Mouse (Mus musculus) gastrocnemius, adult 2 months (tissue): ENCODE measurements at regions not wholly inside any gene's neighbourhood (a gene's known extent, or its start where the extent isn't known, plus 50 kb on each side); places are given as distances from the start of the nearest gene placed in this dataset.
A peak's percentile ranks its signal among the peaks of the same experiment; 100 is the strongest.

Source experiments
- DNase-seq: peaks from one replicate; pipeline ENCODE4 v3.0.0; 2022
- H3K27ac ChIP-seq: fragments of 200-600 bp; 2 replicates; pipeline ENCODE4 v1.8.1; 2022; ENCODE audit warnings: mild to moderate bottlenecking
- H3K4me3 ChIP-seq: fragments of 200-600 bp; 2 replicates; pipeline ENCODE4 v1.8.1; 2022; ENCODE audit warnings: mild to moderate bottlenecking, moderate library complexity
- CTCF ChIP-seq: fragments of 200-600 bp; IDR thresholded peaks from 2 replicates; pipeline ENCODE4 v1.8.1; 2022; ENCODE audit warnings: antibody characterized with exemption, mild to moderate bottlenecking, moderate library complexity
- intact Hi-C: fragments of 180-260 bp; cut with DNase I; formaldehyde crosslinking; loops from one replicate; pipeline ENCODE4 v1.15.1; 2025

DNA sequence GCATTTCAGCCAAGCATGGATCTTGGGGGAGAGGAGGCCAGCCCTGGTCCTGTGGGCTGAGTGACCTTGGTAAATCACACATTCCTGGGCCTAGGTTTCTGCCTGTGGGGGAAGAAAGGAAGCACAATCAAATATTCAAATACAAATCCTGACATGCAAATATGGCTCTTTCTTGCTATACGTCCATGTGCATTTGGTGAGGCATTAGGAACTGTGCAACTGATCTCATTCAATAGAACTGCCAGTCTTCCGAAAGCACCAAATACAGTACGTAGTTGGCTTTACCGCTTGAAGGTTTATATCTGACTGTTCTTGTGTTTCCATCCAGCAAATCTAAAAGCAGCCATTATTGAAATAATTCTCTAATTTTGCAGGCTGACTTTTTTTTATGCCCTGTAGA, 278.9 kb downstream of the Sox11 start:
- DNase-seq = no peak
- intact Hi-C loops = no loop called here
- no peak overlapping the region for H3K4me3 ChIP-seq
- H3K27ac ChIP-seq = no peak overlapping the region
- TF ChIP-seq CTCF = no peak

DNA sequence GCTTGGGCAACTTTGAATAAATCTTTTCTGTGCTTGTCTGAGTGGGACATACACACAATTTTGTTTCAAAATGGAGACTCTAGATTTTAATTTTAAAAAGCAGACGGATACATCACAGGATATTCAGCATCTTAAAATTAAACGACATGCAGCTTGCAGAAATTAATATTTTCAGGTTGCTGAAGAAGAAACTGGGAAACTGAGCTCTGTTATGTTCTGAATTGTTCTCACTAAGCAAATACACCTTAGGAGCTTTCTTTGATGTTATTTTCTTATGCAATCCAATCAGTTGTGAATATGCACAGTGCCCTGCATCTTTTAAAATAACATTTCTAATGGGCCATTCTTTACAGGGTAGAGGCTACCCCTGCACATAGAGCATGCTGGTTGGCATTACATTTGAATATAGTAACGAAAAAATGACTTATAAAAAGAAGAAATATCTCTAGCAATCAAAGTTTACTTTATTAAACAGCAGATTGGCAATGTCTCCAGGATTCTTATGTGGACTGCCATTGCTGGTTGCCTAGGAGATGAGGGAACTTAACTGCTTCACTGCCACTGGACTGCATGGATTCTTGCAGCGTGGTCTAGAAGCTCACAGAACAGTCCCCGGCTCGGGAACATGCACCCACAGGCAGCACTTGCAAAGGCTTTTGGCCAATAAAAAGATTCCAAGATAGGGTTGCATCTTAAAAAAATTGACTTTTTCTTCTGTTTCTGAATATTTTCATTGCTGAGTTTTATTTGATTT, 279.7 kb downstream of the Sox11 start:
- no peak for DNase-seq
- H3K4me3 ChIP-seq = no peak overlapping the region; the same call in 1 of the 2 replicates
- intact Hi-C loops = no loop called here
- H3K27ac ChIP-seq = no peak overlapping the region
- TF ChIP-seq CTCF = no peak

DNA sequence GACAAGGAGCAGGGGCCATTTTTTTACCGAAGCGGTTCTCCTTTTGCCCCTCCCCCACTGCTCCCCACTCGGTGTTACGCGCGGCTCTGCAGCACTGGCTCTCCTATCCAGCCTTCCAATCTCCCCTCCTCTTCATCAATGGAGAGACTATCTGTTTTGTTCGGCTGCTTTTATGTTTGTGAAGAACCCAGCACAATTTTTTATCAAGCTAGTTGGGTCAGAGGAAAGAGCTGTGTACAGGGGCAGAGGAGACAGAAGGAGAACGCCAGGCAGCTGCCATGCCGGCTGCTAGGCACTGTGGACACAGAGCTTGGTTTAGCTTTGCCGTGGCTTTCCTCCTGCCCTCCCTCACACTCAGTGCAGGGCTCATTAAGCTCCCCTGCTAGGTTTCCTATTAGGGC, 280.3 kb downstream of the Sox11 start:
- Histone ChIP-seq H3K4me3 (peak overlapping the region; percentile 60), H3K27ac (no peak overlapping the region)
- no peak for TF ChIP-seq CTCF
- DNase-seq = no peak
- intact Hi-C loops = no loop called here

DNA sequence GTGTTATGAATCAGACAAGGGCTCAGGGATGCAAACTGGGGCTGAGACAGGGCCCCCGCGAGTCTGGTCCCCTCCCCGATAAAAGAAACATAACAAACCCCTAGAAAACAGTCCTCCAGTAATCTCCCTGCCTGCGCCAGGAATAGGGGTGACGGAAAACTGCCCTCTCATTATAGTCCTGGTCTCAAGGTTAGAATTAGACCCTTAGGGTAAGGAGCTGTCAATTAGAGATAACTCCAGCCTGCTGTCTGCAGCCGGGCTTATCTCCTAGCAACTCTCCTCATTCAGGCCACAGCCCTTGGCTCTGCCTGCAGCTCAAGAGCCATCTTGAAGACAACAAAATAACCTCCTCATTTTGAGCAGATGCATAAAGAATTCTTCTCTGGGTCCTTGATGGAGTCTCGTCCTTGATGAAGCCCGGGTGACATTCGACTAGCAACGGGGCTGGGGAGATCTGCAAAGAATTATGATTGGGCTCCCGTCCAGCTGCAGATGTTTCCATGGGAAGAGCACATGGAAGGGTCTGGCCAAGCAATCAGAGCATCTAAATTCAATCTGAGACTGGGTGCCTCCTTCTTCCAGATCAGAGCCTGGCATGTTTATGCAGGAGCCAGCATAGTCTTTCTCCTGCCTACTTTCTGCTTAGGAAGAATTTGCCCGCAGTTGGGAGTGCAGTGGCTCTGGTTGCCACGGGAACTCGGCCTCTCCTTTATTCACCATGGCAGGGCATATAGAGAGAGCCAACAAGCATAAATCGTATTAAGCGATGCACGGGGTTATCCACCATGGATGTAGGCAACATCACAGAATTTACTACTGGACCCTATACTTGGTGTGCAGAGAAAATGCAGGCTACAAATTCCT, 281.2 kb downstream of the Sox11 start:
- no peak overlapping the region for H3K27ac ChIP-seq
- intact Hi-C loops = no loop called here
- TF ChIP-seq CTCF = no peak
- peak; percentile 17 for DNase-seq
- peak overlapping the region; percentile 60 for H3K4me3 ChIP-seq

DNA sequence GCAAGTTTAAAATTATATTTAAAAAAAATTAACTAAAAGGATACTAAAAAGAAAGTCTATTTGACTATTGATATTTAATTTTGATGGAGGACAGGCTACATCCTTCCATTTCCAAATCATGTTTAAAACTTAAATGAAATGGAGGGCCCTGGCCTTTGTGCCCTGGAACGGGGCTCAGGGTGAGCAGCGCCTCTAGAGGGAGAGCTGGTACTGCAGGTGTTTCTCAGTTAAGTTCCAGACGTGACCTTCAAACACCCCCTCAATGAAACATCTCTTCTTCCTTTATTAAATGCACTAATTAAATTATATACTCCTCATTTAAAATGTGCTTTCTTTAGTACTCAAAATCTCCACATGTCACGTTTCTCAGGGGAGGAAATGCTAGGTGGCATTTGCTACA, 282.5 kb downstream of the Sox11 start:
- peak; percentile 66 for TF ChIP-seq CTCF
- no peak for DNase-seq
- H3K27ac ChIP-seq = no peak overlapping the region
- no peak overlapping the region for H3K4me3 ChIP-seq
- intact Hi-C loops = no loop called here

DNA sequence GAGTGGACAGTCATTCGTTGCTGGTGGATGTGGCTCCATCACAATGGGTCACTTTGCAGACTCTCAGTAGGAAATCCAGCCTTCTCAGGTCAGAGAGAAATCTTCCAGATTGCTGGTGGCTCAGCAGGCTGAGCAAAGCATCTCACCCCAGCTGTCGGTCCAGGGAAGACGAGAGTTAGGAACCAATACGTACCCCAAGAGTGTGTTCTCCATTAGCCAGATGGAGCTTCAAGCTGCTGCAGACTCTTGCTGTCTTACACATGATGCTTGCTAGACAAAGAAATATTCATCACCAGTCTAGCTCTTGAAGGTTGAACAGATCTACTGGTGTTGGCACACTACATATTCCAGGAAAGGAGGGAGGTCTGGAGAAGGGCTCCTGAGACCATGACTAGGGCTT, 288.0 kb downstream of the Sox11 start:
- no peak for DNase-seq
- H3K27ac ChIP-seq = no peak overlapping the region
- no peak for TF ChIP-seq CTCF
- intact Hi-C loops = no loop called here
- no peak overlapping the region for H3K4me3 ChIP-seq

DNA sequence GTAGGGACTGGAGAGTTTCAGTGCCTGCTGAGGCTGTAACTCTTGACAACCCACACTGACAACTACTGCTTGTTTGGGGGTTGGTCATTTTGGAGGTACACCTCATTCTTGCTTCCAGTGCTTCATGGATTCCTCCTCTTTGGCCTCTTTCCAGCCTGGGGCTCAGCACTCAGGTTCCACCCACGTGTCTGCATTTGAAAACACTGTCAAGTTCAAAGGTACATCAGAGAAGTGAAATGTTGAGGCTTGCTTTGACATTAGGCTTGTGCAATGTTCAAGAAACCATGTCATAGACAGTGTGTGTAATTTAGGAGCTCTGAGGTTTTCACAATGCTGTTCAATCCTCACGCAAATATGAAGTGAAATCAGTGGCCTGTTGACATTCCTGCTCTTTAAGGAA, 304.5 kb downstream of the Sox11 start:
- DNase-seq = no peak
- intact Hi-C loops = no loop called here
- TF ChIP-seq CTCF = no peak
- Histone ChIP-seq H3K27ac (no peak overlapping the region), H3K4me3 (no peak overlapping the region)

DNA sequence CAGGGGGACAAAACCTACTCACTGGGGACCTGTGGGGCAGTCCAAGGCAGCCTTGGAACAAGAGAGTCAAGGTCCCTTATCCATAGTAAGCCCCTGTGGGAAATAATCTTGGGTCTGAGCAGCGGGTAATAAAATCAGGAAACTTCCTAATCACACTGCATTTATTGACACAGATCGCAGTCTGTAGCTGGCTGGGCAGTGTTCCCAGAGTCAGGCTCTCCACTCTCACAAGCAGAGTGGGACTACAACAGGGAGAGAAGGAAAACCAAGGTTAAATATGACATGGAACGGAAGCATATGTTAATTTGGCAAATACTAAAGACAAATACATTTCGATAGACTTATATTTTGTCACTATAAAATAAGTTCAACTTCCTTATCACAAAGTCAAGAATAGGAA, 322.6 kb downstream of the Sox11 start:
- H3K4me3 ChIP-seq = no peak overlapping the region
- TF ChIP-seq CTCF = no peak
- no peak overlapping the region for H3K27ac ChIP-seq
- intact Hi-C loops = no loop called here
- DNase-seq = no peak

DNA sequence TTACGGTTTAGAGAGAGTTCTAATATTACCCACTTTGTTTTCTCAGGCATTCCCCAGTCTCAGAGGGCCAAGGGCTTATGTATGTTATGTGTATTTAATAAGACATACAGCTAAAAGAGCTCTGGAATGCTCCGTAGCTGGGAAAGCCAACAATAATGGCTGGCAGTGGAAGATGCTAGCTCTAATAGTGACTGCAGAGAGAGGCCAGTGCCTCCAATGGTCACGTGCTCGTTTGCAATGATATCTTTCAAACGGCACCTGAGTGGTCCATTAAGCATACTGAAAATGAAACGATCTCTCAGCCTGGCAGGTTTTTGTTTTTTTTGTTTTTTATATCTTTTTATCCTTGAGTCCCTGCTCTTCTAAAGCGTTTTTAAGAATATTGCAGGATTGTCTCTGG, 324.0 kb downstream of the Sox11 start:
- DNase-seq = no peak
- intact Hi-C loops = no loop called here
- H3K4me3 ChIP-seq = no peak overlapping the region
- H3K27ac ChIP-seq = no peak overlapping the region
- TF ChIP-seq CTCF = no peak

DNA sequence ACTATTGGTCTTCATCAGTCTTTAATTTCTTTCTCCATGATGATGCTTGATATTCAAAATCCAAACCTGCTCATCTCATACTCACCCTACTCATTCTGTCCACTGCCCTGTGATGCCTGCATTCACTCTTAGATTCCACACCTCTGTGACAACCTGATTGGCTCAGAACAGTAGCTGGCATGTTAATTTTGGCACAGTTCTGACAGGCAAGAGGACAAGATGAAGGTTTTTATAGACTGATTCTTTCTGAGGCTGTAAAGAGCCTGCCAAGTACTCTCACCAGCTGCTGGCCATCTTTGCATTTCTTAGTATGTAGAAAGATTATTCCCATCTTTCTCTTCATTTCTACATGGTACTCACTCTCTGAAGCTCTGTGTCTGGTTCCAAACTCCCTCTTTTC, 343.1 kb downstream of the Sox11 start:
- Histone ChIP-seq H3K4me3 (no peak overlapping the region), H3K27ac (no peak overlapping the region)
- no peak for DNase-seq
- TF ChIP-seq CTCF = no peak
- intact Hi-C loops = no loop called here

DNA sequence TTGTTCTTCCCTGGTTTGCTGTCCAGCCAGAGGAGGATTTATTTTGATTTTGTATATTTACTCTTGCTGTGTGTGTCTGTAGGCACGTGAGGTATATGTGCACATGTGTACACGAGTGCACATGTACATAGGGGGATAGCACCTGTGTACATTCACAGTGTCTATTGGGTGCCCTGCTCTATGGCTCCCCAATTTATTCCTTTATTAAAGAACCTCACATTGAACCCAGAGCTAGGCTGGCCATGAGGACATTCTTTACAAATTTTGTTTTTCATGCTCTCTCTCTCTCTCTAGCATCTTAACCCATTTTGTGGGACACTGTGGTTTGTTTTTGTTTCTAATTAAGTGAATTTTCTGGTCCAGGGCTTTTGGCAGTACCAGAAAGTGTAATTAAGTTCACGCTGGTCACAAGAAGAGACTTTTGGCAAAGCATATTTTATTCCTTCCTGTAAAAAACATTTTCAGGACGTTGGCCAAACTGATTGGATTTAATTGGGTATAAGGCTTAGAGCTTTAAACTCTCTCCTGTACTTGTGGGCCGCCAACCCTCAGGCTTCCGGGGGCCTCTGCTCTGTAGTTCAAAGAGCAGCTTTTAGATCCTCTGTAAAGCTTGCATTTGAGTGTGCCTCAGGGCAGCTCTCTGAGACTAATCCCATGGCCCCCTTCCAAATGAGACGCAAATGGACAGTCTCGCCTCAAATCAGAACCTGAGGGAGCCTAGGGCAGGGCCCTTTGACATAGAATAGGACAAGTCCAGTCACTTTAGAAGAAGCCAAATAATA, 365.9 kb downstream of the Sox11 start:
- DNase-seq = no peak
- no peak overlapping the region for H3K27ac ChIP-seq
- TF ChIP-seq CTCF = no peak
- no peak overlapping the region for H3K4me3 ChIP-seq
- intact Hi-C loops = no loop called here

DNA sequence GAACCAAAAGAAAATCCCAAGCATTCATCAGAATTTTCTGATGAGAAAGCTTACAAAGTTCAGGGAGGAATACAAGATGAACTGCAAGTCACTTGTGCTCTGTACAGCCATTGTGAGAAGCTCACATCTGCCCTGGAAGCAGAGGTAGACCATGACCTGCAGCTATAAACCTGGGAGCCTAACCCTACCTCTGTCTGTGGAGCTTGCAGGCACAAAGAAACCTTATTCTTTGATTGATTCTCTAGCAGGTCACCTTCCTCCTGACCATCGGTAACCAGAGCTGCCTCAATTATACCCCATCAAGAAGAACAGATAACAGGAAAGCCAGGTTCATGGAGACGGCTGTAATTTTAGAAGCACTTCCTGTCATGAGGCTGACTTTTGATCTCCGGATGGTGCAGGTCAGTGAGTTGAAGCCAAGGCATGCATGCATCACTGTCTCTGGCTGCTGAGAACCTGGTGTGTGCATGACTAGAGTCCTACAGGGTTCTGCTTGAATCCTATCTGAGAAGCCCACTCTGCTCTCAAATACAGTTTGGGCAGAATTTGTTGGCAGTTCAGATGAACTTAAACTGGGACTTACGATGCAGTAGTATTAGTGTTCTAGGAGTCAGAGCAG, 369.8 kb downstream of the Sox11 start:
- no peak overlapping the region for H3K4me3 ChIP-seq
- no peak overlapping the region for H3K27ac ChIP-seq
- intact Hi-C loops = no loop called here
- TF ChIP-seq CTCF = no peak
- DNase-seq = no peak
